Mouse (Mus musculus) embryonic fibroblast, embryonic 13.5 days (primary cell): ENCODE results near the gene Fam168b.

ENCODE experiments used
- CTCF ChIP-seq: IDR thresholded peaks from 2 replicates; pipeline ENCODE4 v1.5.1; 2011; ENCODE audit warnings: mild to moderate bottlenecking, control low read depth, low read length, moderate library complexity, borderline replicate concordance; ENCODE audit not compliant: insufficient read depth
- POLR2A ChIP-seq: IDR thresholded peaks from 2 replicates; pipeline ENCODE4 v1.6.1; 2011; ENCODE audit warnings: low read depth, mild to moderate bottlenecking, control low read depth, low read length, moderate library complexity

DNA sequence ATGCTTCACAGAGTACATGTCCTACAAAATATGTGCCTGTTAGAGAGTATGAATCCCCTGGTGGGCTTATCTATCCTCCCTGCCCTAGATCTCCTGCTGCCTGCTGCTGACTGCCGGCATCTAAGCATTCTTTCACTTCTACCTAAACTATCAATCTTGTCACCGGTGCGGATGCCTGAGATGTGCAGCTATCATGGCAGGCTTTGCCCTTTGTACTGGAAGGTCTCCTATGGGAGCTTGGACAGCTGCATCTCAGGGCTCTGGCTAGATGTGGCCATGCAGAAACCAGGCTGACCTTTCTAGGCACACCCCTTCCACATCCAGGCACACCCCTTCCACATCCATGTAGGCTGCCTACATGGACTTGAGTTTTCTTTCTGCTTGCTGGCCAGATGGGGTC is 49.6 kb upstream of the Fam168b start:
- no peak for TF ChIP-seq POLR2A
- TF ChIP-seq CTCF = no peak
